Mouse (Mus musculus): ENCODE results near the gene Midn. TPM values are rescaled to one million over a fixed set of nuclear protein-coding genes. Genes with fewer than 3 reads are reported as not detected.

Gene Midn
- polyA plus RNA-seq, 1 experiment = 67.4 TPM

- Histone ChIP-seq H3K27me3 (ENCODE audit: control insufficient read depth, insufficient read depth, low read length, poor library complexity, severe bottlenecking) (no peaks in the 10 kb centered on the region), H3K9me3 (replicated peaks; ENCODE audit: control insufficient read depth, insufficient read depth, low read length, poor library complexity, severe bottlenecking) (no peaks in the 10 kb centered on the region), H3K9ac (ENCODE audit: low read depth, poor library complexity, severe bottlenecking) (no peak overlapping the region), H3K36me3 (ENCODE audit: control insufficient read depth, insufficient read depth, low read length, poor library complexity, severe bottlenecking) (peaks cover 7% of the 10 kb centered on the region; the same call in 1 of the 2 replicates), H3K4me3 (ENCODE audit: low read depth, low read length) (no peak overlapping the region), H3K4me1 (ENCODE audit: control insufficient read depth, insufficient read depth, low read length) (peaks cover 6% of the 10 kb centered on the region), H3K27ac (ENCODE audit: insufficient read depth, low read length) (no peak overlapping the region)
- no peak for TF ChIP-seq POLR2A (IDR thresholded peaks at IDR 0.05; ENCODE audit: insufficient read depth, low read length)
- no peak for TF ChIP-seq CTCF (IDR thresholded peaks at IDR 0.05; ENCODE audit: low read depth, low read length)
- TF ChIP-seq EP300 (IDR thresholded peaks at IDR 0.05; ENCODE audit: insufficient read depth, low read depth, low read length) = no peak
These were observed 29.5 kb upstream of the Midn start for GRCm38 (mm10) chr10:80118552-80118951.

GRCm38 (mm10) chr10:80120146-80120545, 27.9 kb upstream of the Midn start:
- H3K4me3 ChIP-seq (ENCODE audit: low read depth, low read length) = no peak overlapping the region
- H3K9ac ChIP-seq (ENCODE audit: low read depth, poor library complexity, severe bottlenecking) = no peak overlapping the region

DNA sequence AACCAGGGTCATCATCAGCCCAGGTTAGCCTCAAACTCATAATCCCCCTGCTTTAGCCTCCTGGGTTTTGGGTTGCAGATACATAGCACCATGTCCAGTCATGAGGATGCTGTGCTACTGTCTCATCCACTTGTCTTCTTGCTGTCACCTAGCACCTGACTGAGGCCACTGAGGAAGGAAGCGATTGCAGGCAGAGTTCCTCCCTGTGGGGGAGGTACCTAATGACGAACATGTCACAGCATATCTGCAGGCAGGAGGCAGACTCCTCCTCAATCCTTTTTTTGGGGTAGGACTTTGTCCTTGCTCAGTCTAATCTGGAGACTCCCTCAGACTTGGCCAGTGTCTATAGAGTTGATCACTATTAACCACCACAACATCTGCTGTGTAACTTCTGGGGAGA, 26.4 kb upstream of the Midn start:
- H3K4me1 ChIP-seq (ENCODE audit: control insufficient read depth, insufficient read depth, low read length) = peaks cover 6% of the 10 kb centered on the region
- no peak overlapping the region for H3K9ac ChIP-seq (ENCODE audit: low read depth, poor library complexity, severe bottlenecking)
- no peak overlapping the region for H3K4me3 ChIP-seq (ENCODE audit: low read depth, low read length)
- H3K36me3 ChIP-seq (ENCODE audit: control insufficient read depth, insufficient read depth, low read length, poor library complexity, severe bottlenecking) = peaks cover 12% of the 10 kb centered on the region; the same call in 1 of the 2 replicates
- no peak overlapping the region for H3K27ac ChIP-seq (ENCODE audit: insufficient read depth, low read length)
- no peaks in the 10 kb centered on the region for H3K9me3 ChIP-seq (replicated peaks; ENCODE audit: control insufficient read depth, insufficient read depth, low read length, poor library complexity, severe bottlenecking)
- H3K27me3 ChIP-seq (ENCODE audit: control insufficient read depth, insufficient read depth, low read length, poor library complexity, severe bottlenecking) = no peaks in the 10 kb centered on the region
- no peak for TF ChIP-seq CTCF (IDR thresholded peaks at IDR 0.05; ENCODE audit: low read depth, low read length)
- no peak for TF ChIP-seq POLR2A (IDR thresholded peaks at IDR 0.05; ENCODE audit: insufficient read depth, low read length)
- TF ChIP-seq EP300 (IDR thresholded peaks at IDR 0.05; ENCODE audit: insufficient read depth, low read depth, low read length) = no peak

More at GRCm38 (mm10) chr10:80120146-80120545, 27.9 kb upstream of the Midn start:
- TF ChIP-seq EP300 (IDR thresholded peaks at IDR 0.05; ENCODE audit: insufficient read depth, low read depth, low read length) = no peak
- TF ChIP-seq CTCF (IDR thresholded peaks at IDR 0.05; ENCODE audit: low read depth, low read length) = no peak
- TF ChIP-seq POLR2A (IDR thresholded peaks at IDR 0.05; ENCODE audit: insufficient read depth, low read length) = no peak
- Histone ChIP-seq H3K9me3 (replicated peaks; ENCODE audit: control insufficient read depth, insufficient read depth, low read length, poor library complexity, severe bottlenecking) (no peaks in the 10 kb centered on the region), H3K27ac (ENCODE audit: insufficient read depth, low read length) (no peak overlapping the region), H3K27me3 (ENCODE audit: control insufficient read depth, insufficient read depth, low read length, poor library complexity, severe bottlenecking) (no peaks in the 10 kb centered on the region), H3K36me3 (ENCODE audit: control insufficient read depth, insufficient read depth, low read length, poor library complexity, severe bottlenecking) (peaks cover 7% of the 10 kb centered on the region; the same call in 1 of the 2 replicates), H3K4me1 (ENCODE audit: control insufficient read depth, insufficient read depth, low read length) (peaks cover 6% of the 10 kb centered on the region)

DNA sequence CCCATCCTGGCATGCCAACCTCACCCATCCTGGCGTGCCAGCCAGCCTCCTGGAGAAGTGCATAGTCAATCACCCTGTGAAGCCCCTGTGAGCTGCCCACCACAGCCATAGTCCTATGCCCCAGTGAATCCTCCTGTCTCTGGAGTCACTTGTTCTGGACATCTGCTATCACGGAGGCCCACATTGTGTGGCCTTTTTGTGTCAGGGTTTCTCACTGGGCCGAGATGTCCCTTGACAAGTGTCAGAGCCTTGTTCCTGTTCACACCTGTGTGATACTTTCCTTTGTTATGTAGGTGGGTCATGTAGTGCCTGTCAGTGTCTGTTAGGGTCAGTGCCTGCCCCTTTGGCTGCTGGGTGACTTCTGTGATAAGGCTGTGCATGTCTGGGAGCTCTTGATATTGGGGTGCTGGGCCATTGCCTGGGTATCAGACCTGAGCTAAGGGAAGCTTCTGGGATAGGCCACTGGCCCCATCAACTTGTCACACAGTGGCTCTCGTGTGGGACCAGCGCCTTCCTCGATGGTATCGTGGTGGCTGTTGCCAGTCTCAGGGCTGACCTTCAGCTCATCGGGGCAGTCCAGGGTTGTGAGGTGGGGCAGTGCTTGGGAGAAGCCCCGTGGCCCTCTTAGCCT, 24.0 kb upstream of the Midn start:
- H3K36me3 ChIP-seq (ENCODE audit: control insufficient read depth, insufficient read depth, low read length, poor library complexity, severe bottlenecking) = peaks cover 8% of the 10 kb centered on the region; the same call in 1 of the 2 replicates
- no peaks in the 10 kb centered on the region for H3K9me3 ChIP-seq (replicated peaks; ENCODE audit: control insufficient read depth, insufficient read depth, low read length, poor library complexity, severe bottlenecking)
- TF ChIP-seq POLR2A (IDR thresholded peaks at IDR 0.05; ENCODE audit: insufficient read depth, low read length) (no peak), CTCF (IDR thresholded peaks at IDR 0.05; ENCODE audit: low read depth, low read length) (no peak), EP300 (IDR thresholded peaks at IDR 0.05; ENCODE audit: insufficient read depth, low read depth, low read length) (no peak)
- no peak overlapping the region for H3K4me3 ChIP-seq (ENCODE audit: low read depth, low read length)
- no peaks in the 10 kb centered on the region for H3K4me1 ChIP-seq (ENCODE audit: control insufficient read depth, insufficient read depth, low read length)
- no peaks in the 10 kb centered on the region for H3K27me3 ChIP-seq (ENCODE audit: control insufficient read depth, insufficient read depth, low read length, poor library complexity, severe bottlenecking)
- H3K9ac ChIP-seq (ENCODE audit: low read depth, poor library complexity, severe bottlenecking) = no peak overlapping the region
- H3K27ac ChIP-seq (ENCODE audit: insufficient read depth, low read length) = no peak overlapping the region

- Histone ChIP-seq H3K4me3 (ENCODE audit: low read depth, low read length) (no peak overlapping the region), H3K36me3 (ENCODE audit: control insufficient read depth, insufficient read depth, low read length, poor library complexity, severe bottlenecking) (peaks cover 4% of the 10 kb centered on the region; the same call in 1 of the 2 replicates)
- TF ChIP-seq POLR2A (IDR thresholded peaks at IDR 0.05; ENCODE audit: insufficient read depth, low read length) (no peak), CTCF (IDR thresholded peaks at IDR 0.05; ENCODE audit: low read depth, low read length) (no peak), EP300 (IDR thresholded peaks at IDR 0.05; ENCODE audit: insufficient read depth, low read depth, low read length) (no peak)
These were observed 20.2 kb upstream of the Midn start for GRCm38 (mm10) chr10:80127920-80128319.

GRCm38 (mm10) chr10:80129846-80130245, 18.2 kb upstream of the Midn start:
- Histone ChIP-seq H3K9me3 (replicated peaks; ENCODE audit: control insufficient read depth, insufficient read depth, low read length, poor library complexity, severe bottlenecking) (no peaks in the 10 kb centered on the region), H3K27ac (ENCODE audit: insufficient read depth, low read length) (no peak overlapping the region), H3K36me3 (ENCODE audit: control insufficient read depth, insufficient read depth, low read length, poor library complexity, severe bottlenecking) (peaks cover 4% of the 10 kb centered on the region; the same call in 1 of the 2 replicates), H3K27me3 (ENCODE audit: control insufficient read depth, insufficient read depth, low read length, poor library complexity, severe bottlenecking) (no peaks in the 10 kb centered on the region), H3K4me1 (ENCODE audit: control insufficient read depth, insufficient read depth, low read length) (no peaks in the 10 kb centered on the region), H3K4me3 (ENCODE audit: low read depth, low read length) (no peak overlapping the region), H3K9ac (ENCODE audit: low read depth, poor library complexity, severe bottlenecking) (no peak overlapping the region)
- no peak for TF ChIP-seq EP300 (IDR thresholded peaks at IDR 0.05; ENCODE audit: insufficient read depth, low read depth, low read length)
- no peak for TF ChIP-seq CTCF (IDR thresholded peaks at IDR 0.05; ENCODE audit: low read depth, low read length)
- no peak for TF ChIP-seq POLR2A (IDR thresholded peaks at IDR 0.05; ENCODE audit: insufficient read depth, low read length)

More at GRCm38 (mm10) chr10:80127920-80128319, 20.2 kb upstream of the Midn start:
- no peak overlapping the region for H3K9ac ChIP-seq (ENCODE audit: low read depth, poor library complexity, severe bottlenecking)
- no peaks in the 10 kb centered on the region for H3K9me3 ChIP-seq (replicated peaks; ENCODE audit: control insufficient read depth, insufficient read depth, low read length, poor library complexity, severe bottlenecking)
- H3K4me1 ChIP-seq (ENCODE audit: control insufficient read depth, insufficient read depth, low read length) = no peaks in the 10 kb centered on the region
- no peaks in the 10 kb centered on the region for H3K27me3 ChIP-seq (ENCODE audit: control insufficient read depth, insufficient read depth, low read length, poor library complexity, severe bottlenecking)
- H3K27ac ChIP-seq (ENCODE audit: insufficient read depth, low read length) = no peak overlapping the region
